Mouse (Mus musculus) limb, embryonic 14.5 days (tissue): Measurements from ENCODE around the gene Ptprt. TPM values are rescaled to one million over a fixed set of nuclear protein-coding genes. Genes with fewer than 3 reads are reported as not detected.

ENCODE experiments used
- ATAC-seq: fragments of 200-750 bp; cut with Nextera tagmentation; 2 replicates; pipeline ENCODE4 v1.8.0; 2017; ENCODE audit warnings: low read depth, moderate number of reproducible peaks, moderate TSS enrichment; ENCODE audit not compliant: low FRiP score
- DNase-seq: peaks from one replicate; pipeline ENCODE4 v3.0.0-alpha.2; 2015; ENCODE audit warnings: low spot score
- H3K27ac ChIP-seq: fragments of 300-500 bp; sonication (generic); replicated peaks from 2 replicates; pipeline ENCODE4 v1.5.1; 2014; ENCODE audit warnings: low read depth, mild to moderate bottlenecking, low read length, moderate library complexity, mixed read lengths
- H3K27me3 ChIP-seq: fragments of 300-500 bp; sonication (generic); 2 replicates; pipeline ENCODE4 v1.6.1; 2014; ENCODE audit warnings: low read length, mixed read lengths; ENCODE audit not compliant: control insufficient read depth, insufficient read depth
- H3K36me3 ChIP-seq: fragments of 300-500 bp; sonication (generic); 2 replicates; pipeline ENCODE4 v1.6.1; 2014; ENCODE audit warnings: mild to moderate bottlenecking, low read length, moderate library complexity, mixed read lengths; ENCODE audit not compliant: control insufficient read depth, insufficient read depth
- H3K4me1 ChIP-seq: fragments of 300-500 bp; sonication (generic); 2 replicates; pipeline ENCODE4 v1.6.1; 2014; ENCODE audit warnings: antibody characterized with exemption, low read length, mixed read lengths; ENCODE audit not compliant: control insufficient read depth, insufficient read depth
- H3K4me2 ChIP-seq: fragments of 300-500 bp; sonication (generic); replicated peaks from 2 replicates; pipeline ENCODE4 v1.6.1; 2014; ENCODE audit warnings: low read depth, mild to moderate bottlenecking, low read length, moderate library complexity; ENCODE audit not compliant: severe bottlenecking
- H3K4me3 ChIP-seq: fragments of 300-500 bp; sonication (generic); replicated peaks from 2 replicates; pipeline ENCODE4 v1.5.1; 2014; ENCODE audit warnings: low read length
- H3K9ac ChIP-seq: fragments of 300-500 bp; sonication (generic); 2 replicates; pipeline ENCODE4 v1.6.1; 2014; ENCODE audit warnings: mild to moderate bottlenecking, low read depth, low read length, moderate library complexity; ENCODE audit not compliant: severe bottlenecking
- H3K9me3 ChIP-seq: fragments of 300-500 bp; sonication (generic); 2 replicates; pipeline ENCODE4 v1.6.1; 2016; ENCODE audit warnings: low read length; ENCODE audit not compliant: control insufficient read depth
- POLR2A ChIP-seq: fragments of 200-500 bp; IDR thresholded peaks from 2 replicates; pipeline ENCODE4 v1.8.0; 2012; ENCODE audit warnings: inconsistent platforms, mild to moderate bottlenecking, moderate library complexity, borderline replicate concordance; ENCODE audit not compliant: insufficient read depth, insufficient read length; ENCODE audit errors: extremely low read depth
- WGBS: fragments of 180-500 bp; shearing (Covaris S2); extraction: QIAGEN DNeasy Blood & Tissue Kit; methylation state at CpG from one replicate; pipeline ENCODE4 v1.1.7; 2014; 5-methylcytosine and 5-hydroxymethylcytosine counted together
- polyA plus RNA-seq, 2 experiments: library from polyadenylated mRNA; depleted of rRNA in 1 of 2; stranded (reverse) in 1 of 2; unstranded in 1 of 2; fragments of >200 nt; fragmentation: Nextera tagmentation in 1 of 2; extraction: Ambion mirVana in 1 of 2; gene quantifications; 2 replicates each; pipeline versions ENCODE4 v1.2.1 to v1.2.3; 2012 to 2014

Ptprt gene
- polyA plus RNA-seq, 2 experiments = 2.2 to 3.1 TPM

- Histone ChIP-seq H3K4me3 (no peak overlapping the region), H3K27ac (no peak overlapping the region), H3K9me3 (no peaks in the 10 kb centered on the region), H3K36me3 (no peaks in the 10 kb centered on the region), H3K4me1 (no peaks in the 10 kb centered on the region), H3K9ac (no peak overlapping the region), H3K27me3 (no peaks in the 10 kb centered on the region), H3K4me2 (no peak overlapping the region)
- DNase-seq (no peak), ATAC-seq (no peak)
- 94% methylated on average over 2 of the region's 2 CpGs for WGBS
- TF ChIP-seq POLR2A = no peak
Measured at GRCm38 (mm10) chr2:161640805-161641204, 1020.1 kb downstream of the Ptprt start.

DNA sequence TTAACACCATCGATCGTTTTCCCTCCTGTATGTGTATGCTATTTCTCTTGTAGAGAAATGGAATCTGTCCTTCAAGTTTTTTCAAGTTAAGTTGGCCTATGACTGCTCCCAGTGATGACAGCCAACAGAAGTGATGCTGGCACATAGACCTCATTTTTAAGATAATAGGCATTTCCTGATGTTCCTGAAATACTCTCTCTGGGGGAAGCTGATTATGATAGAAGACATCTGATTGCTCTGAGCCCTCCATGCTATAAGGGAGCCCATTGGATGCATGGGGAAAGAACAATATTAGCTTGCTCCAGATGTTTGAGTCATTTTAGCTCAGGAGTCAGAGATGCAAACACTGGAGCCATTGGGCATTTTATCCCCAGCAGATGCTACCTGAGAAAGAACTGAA, 1026.9 kb downstream of the Ptprt start:
- ATAC-seq = no peak
- 84% methylated on average over 2 of the region's 2 CpGs for WGBS
- no peaks in the 10 kb centered on the region for H3K4me1 ChIP-seq
- H3K27me3 ChIP-seq = no peaks in the 10 kb centered on the region
- H3K4me2 ChIP-seq = no peak overlapping the region
- H3K9ac ChIP-seq = no peak overlapping the region
- DNase-seq = no peak
- H3K9me3 ChIP-seq = no peaks in the 10 kb centered on the region
- TF ChIP-seq POLR2A = no peak
- no peak overlapping the region for H3K27ac ChIP-seq
- no peak overlapping the region for H3K4me3 ChIP-seq
- no peaks in the 10 kb centered on the region for H3K36me3 ChIP-seq

GRCm38 (mm10) chr2:161625896-161626295, 1035.1 kb downstream of the Ptprt start:
- Histone ChIP-seq H3K4me2 (no peak overlapping the region), H3K36me3 (no peaks in the 10 kb centered on the region), H3K27me3 (no peaks in the 10 kb centered on the region), H3K4me1 (no peaks in the 10 kb centered on the region), H3K4me3 (no peak overlapping the region), H3K9me3 (no peaks in the 10 kb centered on the region), H3K27ac (no peak overlapping the region), H3K9ac (no peak overlapping the region)
- no peak for ATAC-seq
- no peak for DNase-seq
- WGBS = 80% methylated on average over 1 of the region's 1 CpGs
- TF ChIP-seq POLR2A = no peak

- ATAC-seq = no peak
- WGBS = 68% methylated on average over 4 of the region's 4 CpGs
Measured at GRCm38 (mm10) chr2:161608401-161608800, 1052.5 kb downstream of the Ptprt start.

GRCm38 (mm10) chr2:161607372-161607771, 1053.6 kb downstream of the Ptprt start:
- H3K9ac ChIP-seq = no peak overlapping the region
- no peaks in the 10 kb centered on the region for H3K9me3 ChIP-seq
- peaks cover 8% of the 10 kb centered on the region for H3K4me1 ChIP-seq
- H3K36me3 ChIP-seq = no peaks in the 10 kb centered on the region
- peaks cover 4% of the 10 kb centered on the region; the same call in 1 of the 2 replicates for H3K27me3 ChIP-seq
- DNase-seq (no peak), ATAC-seq (no peak)
- H3K4me2 ChIP-seq = no peak overlapping the region
- WGBS = 83% methylated on average over 4 of the region's 4 CpGs
- no peak for TF ChIP-seq POLR2A
- H3K4me3 ChIP-seq = no peak overlapping the region
- H3K27ac ChIP-seq = no peak overlapping the region

More at GRCm38 (mm10) chr2:161608401-161608800, 1052.5 kb downstream of the Ptprt start:
- no peak overlapping the region for H3K9ac ChIP-seq
- no peak overlapping the region for H3K4me2 ChIP-seq
- H3K27ac ChIP-seq = no peak overlapping the region
- H3K4me3 ChIP-seq = no peak overlapping the region
- peaks cover 4% of the 10 kb centered on the region; the same call in 1 of the 2 replicates for H3K27me3 ChIP-seq
- H3K36me3 ChIP-seq = no peaks in the 10 kb centered on the region
- DNase-seq = no peak
- no peak for TF ChIP-seq POLR2A
- peaks cover 8% of the 10 kb centered on the region for H3K4me1 ChIP-seq
- no peaks in the 10 kb centered on the region for H3K9me3 ChIP-seq

GRCm38 (mm10) chr2:161600206-161600808, 1060.6 kb downstream of the Ptprt start:
- H3K27me3 ChIP-seq = no peaks in the 10 kb centered on the region
- H3K4me2 ChIP-seq = no peak overlapping the region
- no peaks in the 10 kb centered on the region for H3K9me3 ChIP-seq
- no peak overlapping the region for H3K9ac ChIP-seq
- TF ChIP-seq POLR2A = no peak
- H3K27ac ChIP-seq = no peak overlapping the region
- H3K4me3 ChIP-seq = no peak overlapping the region
- WGBS = 42% methylated on average over 6 of the region's 6 CpGs
- H3K36me3 ChIP-seq = no peaks in the 10 kb centered on the region
- peak; percentile 40 for DNase-seq
- ATAC-seq = peak; percentile 72
- H3K4me1 ChIP-seq = no peaks in the 10 kb centered on the region
